Mouse (Mus musculus): Measurements from ENCODE around the gene Plekha7.

DNA sequence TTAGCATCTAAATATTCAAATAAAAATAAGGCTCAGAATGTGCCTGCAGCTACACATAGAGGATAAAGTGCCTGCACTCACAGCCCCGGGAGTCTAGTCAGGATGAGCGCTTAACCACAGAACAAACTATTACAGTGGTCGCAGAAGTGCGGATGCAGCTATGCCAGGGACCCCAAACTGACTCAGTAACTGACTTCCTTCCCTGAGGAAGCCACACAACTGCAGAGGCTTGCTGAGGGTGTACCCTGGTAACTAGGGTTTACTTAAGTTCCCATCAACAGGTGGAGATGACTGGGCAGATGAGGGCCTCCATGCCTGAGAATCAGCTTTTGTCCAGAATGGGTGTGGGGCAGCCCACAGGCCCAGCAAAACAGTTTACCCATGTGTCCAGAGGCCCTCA, 69.9 kb downstream of the Plekha7 start:
- no peak for TF ChIP-seq POLR2A (IDR thresholded peaks at IDR 0.05; ENCODE audit: low read depth, low read length)
- TF ChIP-seq CTCF (IDR thresholded peaks at IDR 0.05; ENCODE audit: extremely low read depth, insufficient read depth, insufficient read length, insufficient replicate concordance): no peak
